Comparison of ENCODE assay signal across 8 mouse cellular contexts in the genomic region with DNA sequence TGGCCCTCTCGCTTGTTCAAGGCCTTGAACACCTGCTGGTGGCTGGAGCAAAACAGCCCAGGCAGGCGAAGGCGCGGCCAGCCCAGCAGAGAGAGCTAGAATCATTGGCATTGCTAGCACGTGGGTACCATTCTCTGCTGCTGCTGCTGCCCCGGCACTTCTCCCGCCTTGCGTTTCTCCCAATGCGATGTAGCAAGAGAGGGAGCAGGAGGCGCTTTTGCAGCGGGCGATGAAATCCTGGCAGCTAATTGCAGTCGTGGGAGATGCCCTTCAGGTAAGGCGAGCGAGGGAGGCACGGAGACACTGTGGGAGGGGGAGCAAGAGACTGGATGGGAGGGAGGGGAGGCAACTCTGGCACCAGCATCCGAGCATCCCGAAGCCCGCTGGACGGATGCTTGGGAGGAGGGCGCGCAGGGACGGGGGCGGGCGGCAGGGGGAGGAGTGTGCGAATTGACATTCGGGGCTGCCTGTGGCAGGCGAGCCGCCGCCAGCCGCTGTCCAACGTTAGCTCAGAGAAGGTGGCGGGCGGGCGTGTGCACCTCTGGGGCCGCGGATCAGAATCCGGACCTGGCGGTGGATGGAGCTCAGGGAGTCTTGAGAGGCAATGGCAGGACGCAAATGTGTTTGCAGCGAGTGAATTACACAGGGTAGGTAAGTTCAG.
DNase-seq lines count a peak whose midpoint lies in the region; ATAC-seq and TF ChIP-seq lines count a peak whose summit lies in the region.

No protein-coding gene starts in this region.

- H3K9me3 ChIP-seq in forebrain, embryonic 11.5 days (ENCODE audit: control insufficient read depth, low read length): no peaks in the 10 kb centered on the region
- no peaks in the 10 kb centered on the region for H3K9me3 ChIP-seq in hindbrain, postnatal 0 days (ENCODE audit: low read length)
- no peaks in the 10 kb centered on the region for H3K9me3 ChIP-seq in liver, embryonic 11.5 days (ENCODE audit: control insufficient read depth, low read length)

- peak overlapping the region; percentile 53 for H3K9ac ChIP-seq in forebrain, embryonic 11.5 days (ENCODE audit: low read length)
- peak overlapping the region; percentile 57 for H3K9ac ChIP-seq in hindbrain, postnatal 0 days (replicated peaks; ENCODE audit: low read length)
- no peak overlapping the region for H3K9ac ChIP-seq in liver, embryonic 11.5 days (ENCODE audit: low read depth, low read length)

- peak; percentile 1 to 7 for DNase-seq in heart, adult 18-20 months
- DNase-seq in heart, postnatal 14 days: no peak
- DNase-seq in brain, adult 2 months (ENCODE audit: low read depth, low spot score): peak; percentile 94
- DNase-seq in forebrain, embryonic 11.5 days (ENCODE audit: low spot score): peak; percentile 81
- DNase-seq in hindbrain, postnatal 0 days (ENCODE audit: low spot score): peak; percentile 83
- DNase-seq in liver, embryonic 11.5 days (ENCODE audit: low spot score): no peak
- peak; percentile 67 for DNase-seq in right cerebral cortex, postnatal 14 days
- DNase-seq in urinary bladder, adult 2 months (ENCODE audit: low spot score): no peak

- TF ChIP-seq CTCF in hindbrain, postnatal 0 days (IDR thresholded peaks at IDR 0.05; ENCODE audit: low read depth): peak; percentile 46

- intact Hi-C loops in heart, postnatal 14 days (cut with DNase I): no loop called here

- H3K4me2 ChIP-seq in forebrain, embryonic 11.5 days (ENCODE audit: low read depth, low read length, severe bottlenecking): peak overlapping the region; percentile 77
- H3K4me2 ChIP-seq in hindbrain, postnatal 0 days (ENCODE audit: low read depth, low read length): peak overlapping the region; percentile 74
- peak overlapping the region; percentile 40 for H3K4me2 ChIP-seq in liver, embryonic 11.5 days

- no peaks in the 10 kb centered on the region for H3K36me3 ChIP-seq in forebrain, embryonic 11.5 days (ENCODE audit: control insufficient read depth, insufficient read depth, low read length)
- no peaks in the 10 kb centered on the region for H3K36me3 ChIP-seq in hindbrain, postnatal 0 days (ENCODE audit: insufficient read depth, low read length)
- no peaks in the 10 kb centered on the region for H3K36me3 ChIP-seq in liver, embryonic 11.5 days (ENCODE audit: control insufficient read depth, insufficient read depth, low read length)

- H3K4me1 ChIP-seq in forebrain, embryonic 11.5 days (replicated peaks; ENCODE audit: control insufficient read depth, insufficient read depth, low read length): peaks cover 6% of the 10 kb centered on the region; the same call in 1 of the 2 replicates
- H3K4me1 ChIP-seq in hindbrain, postnatal 0 days (ENCODE audit: insufficient read depth, low read length): peaks cover 8% of the 10 kb centered on the region; the same call in 1 of the 2 replicates
- H3K4me1 ChIP-seq in liver, embryonic 11.5 days (replicated peaks; ENCODE audit: control insufficient read depth, insufficient read depth, low read length): no peaks in the 10 kb centered on the region; the same call in 1 of the 2 replicates

- ATAC-seq in forebrain, embryonic 11.5 days (replicated peaks; ENCODE audit: low FRiP score): peak; percentile 88
- ATAC-seq in hindbrain, postnatal 0 days: peak; percentile 93
- no peak for ATAC-seq in liver, embryonic 11.5 days (replicated peaks; ENCODE audit: low FRiP score)

- under 1% methylated on average over 41 of the region's 41 CpGs for WGBS in forebrain, embryonic 11.5 days
- under 1% methylated on average over 41 of the region's 41 CpGs for WGBS in hindbrain, postnatal 0 days
- WGBS in liver, embryonic 11.5 days: 2% methylated on average over 41 of the region's 41 CpGs

- peak overlapping the region; percentile 37 for H3K4me3 ChIP-seq in forebrain, embryonic 11.5 days (ENCODE audit: low read depth, low read length)
- peak overlapping the region; percentile 50 for H3K4me3 ChIP-seq in hindbrain, postnatal 0 days (ENCODE audit: low read length)
- peak overlapping the region; percentile 19 for H3K4me3 ChIP-seq in liver, embryonic 11.5 days (ENCODE audit: low read depth, low read length)

- no peak overlapping the region for H3K27ac ChIP-seq in forebrain, embryonic 11.5 days (ENCODE audit: low read depth, low read length)
- H3K27ac ChIP-seq in hindbrain, postnatal 0 days: peak overlapping the region; percentile 82
- no peak overlapping the region for H3K27ac ChIP-seq in liver, embryonic 11.5 days (ENCODE audit: low read depth, low read length)

- H3K27me3 ChIP-seq in forebrain, embryonic 11.5 days (ENCODE audit: control insufficient read depth, insufficient read depth, low read length): peaks cover 20% of the 10 kb centered on the region
- H3K27me3 ChIP-seq in hindbrain, postnatal 0 days (ENCODE audit: insufficient read depth, low read length): no peaks in the 10 kb centered on the region
- H3K27me3 ChIP-seq in liver, embryonic 11.5 days (replicated peaks; ENCODE audit: control insufficient read depth, insufficient read depth, low read length): peaks cover 27% of the 10 kb centered on the region

Comparison
In these comparisons a context has a peak if more than half of its experiments do, and no peak if none do; other contexts are left out.
1. DNase-seq: peak in heart, adult 18-20 months (2 of 2), brain, adult 2 months (single experiment), forebrain, embryonic 11.5 days (single experiment), hindbrain, postnatal 0 days (single experiment) and right cerebral cortex, postnatal 14 days (single experiment); none in heart, postnatal 14 days (0 of 2), liver, embryonic 11.5 days (single experiment) and urinary bladder, adult 2 months (single experiment).
2. Peak in every context shown above with its lines, with median percentiles within 50 percentile points of each other: H3K4me2 ChIP-seq and H3K4me3 ChIP-seq.